Mouse (Mus musculus): ENCODE results near the gene Smpd2.
A peak's percentile ranks its signal among the peaks of the same experiment; 100 is the strongest.

Smpd2 gene

DNA sequence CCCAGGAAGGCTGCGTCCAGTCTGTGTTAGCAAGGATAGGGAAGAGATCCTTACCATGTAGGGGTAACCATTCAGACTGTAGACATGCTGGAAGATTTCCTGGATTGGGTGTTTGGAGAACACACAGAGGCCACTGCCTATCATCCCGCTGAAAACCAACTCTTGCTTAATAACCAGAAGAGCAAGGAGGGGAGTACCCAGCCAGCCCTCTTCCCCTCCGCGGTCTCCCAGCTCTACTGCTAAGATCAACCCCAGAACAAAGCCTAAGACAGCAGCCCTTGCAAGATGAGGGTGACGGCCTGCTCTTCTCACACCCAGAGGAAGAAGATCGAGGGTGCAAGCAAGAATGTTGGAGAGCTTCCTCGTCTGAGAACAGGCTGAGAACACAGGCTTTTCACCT, 1.3 kb downstream of the Smpd2 start:
- no peak for DNase-seq (ENCODE audit: low read depth, low spot score)

DNA sequence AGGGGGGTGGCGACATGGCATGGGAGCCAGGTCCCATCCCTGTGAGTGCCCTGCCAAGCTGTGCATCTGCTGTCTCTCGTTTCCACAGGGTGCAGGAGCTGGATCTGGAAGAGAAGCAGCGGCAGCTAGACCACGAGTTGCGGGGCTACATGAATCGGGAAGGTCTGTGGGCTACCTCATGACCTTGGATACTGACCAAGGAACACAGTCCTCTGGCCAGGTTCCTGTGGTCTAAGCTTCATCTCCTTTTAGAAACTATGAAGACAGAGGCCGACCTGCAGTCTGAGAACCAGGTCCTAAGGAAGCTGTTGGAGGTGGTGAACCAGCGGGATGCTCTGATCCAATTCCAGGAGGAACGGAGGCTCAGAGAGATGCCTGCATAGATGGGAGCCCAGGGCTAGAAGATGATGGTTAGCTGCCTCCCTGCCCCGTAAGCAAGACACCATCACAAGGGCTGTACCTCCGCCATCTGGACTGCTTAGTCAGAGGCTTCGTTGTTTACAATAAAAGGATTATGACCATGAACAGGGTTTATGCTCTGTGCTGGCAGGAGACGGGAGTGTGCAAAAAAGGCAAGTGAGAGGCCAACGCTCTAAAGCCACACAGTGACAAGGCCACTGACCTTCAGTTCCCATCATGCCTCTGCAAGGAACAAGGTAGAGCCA, 3.5 kb downstream of the Smpd2 start:
- no peak for DNase-seq (ENCODE audit: low read depth, low spot score)

DNA sequence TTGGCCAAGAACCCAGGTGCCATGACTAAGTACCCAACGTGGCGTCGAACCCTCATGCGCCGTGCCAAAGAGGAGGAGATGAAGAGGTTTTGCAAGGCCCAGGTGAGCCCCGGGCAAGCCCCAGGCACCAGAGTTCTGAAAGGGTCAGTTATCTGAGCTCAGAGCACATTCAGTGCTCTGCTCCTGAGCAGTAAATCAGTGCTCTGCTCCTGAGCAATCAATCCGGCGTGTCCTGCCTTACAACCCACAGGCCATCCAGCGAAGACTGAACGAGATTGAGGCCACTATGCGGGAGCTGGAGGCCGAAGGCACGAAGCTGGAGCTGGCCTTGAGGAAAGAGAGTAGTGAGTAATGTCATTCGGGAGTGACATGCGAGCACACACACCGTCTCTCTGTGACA, 4.4 kb downstream of the Smpd2 start:
- DNase-seq (ENCODE audit: low read depth, low spot score): no peak

DNA sequence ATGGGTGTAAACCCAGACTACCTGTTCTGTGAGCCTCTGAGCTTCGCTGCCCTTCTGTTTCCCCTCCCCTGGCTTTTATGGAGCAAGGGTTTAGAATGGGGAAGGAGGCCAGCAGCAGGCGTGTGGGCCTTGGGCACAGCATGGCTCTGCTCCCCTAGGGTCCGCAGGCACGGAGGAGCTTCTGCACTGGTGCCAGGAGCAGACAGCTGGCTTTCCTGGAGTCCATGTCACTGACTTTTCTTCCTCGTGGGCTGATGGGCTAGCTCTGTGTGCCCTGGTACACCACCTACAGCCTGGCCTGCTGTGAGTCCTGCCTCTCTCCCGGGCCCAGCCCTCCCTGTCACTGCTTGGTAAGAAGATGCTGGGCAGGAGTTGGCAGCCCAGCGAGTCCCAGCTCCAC, 7.7 kb downstream of the Smpd2 start:
- DNase-seq (ENCODE audit: low read depth, low spot score): no peak

DNA sequence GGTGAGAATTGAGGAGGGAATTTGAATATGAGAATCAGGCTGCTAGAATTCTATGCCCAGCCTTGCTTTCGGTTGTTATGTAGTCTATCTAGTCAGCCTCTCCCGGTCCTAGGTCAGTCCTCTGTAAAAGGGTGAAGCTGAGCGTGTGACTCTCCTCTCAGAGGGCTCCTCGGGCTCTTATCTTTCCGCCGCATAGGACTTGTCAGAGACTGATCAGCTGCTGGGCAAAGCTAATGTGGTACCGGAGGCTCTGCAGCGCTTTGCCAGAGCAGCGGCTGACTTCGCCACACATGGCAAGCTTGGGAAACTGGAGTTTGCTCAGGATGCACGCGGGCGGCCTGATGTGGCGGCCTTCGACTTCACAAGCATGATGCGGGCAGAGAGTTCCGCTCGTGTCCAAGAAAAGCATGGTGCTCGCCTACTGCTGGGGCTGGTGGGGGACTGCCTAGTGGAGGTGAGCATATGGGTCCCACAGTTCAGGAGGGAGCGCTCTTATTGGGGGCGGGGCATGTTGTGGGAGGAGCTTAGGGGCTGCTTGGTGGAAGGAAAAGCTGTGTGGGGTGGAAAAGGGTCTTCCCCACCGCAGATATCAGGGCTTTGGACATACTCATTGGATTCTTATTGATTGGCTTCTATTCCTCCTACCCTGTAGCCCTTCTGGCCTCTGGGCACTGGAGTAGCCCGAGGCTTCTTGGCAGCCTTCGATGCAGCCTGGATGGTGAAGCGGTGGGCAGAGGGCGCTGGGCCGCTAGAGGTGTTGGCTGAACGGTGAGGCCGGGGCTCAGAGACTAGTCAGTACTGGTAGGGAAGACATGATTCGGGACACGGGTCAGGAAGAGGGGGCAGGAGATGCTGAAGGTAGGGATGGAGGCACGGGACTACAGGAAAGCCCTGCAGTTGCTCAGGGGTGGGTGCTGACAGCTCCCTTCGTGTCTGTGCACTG, 9.0 kb downstream of the Smpd2 start:
- DNase-seq (ENCODE audit: low read depth, low spot score): no peak

DNA sequence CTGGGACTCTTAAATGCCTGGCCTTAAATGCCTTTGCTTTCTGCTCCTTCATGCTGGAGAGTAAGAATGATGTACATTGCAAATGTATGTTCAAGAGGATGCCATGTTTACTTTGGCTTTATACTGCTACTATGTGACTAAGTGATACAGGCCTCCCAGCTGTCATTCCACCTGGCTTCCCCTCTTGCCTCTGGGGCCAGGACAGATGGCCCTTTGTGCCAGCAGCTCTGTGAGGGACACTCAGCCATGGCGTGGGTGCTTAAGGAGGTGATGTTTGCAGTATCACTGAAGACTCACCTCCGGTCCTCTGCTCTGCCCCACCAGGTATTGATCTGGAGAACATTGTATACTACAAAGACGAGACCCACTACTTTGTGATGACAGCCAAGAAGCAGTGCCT, 10.2 kb downstream of the Smpd2 start:
- DNase-seq (ENCODE audit: low read depth, low spot score): no peak

DNA sequence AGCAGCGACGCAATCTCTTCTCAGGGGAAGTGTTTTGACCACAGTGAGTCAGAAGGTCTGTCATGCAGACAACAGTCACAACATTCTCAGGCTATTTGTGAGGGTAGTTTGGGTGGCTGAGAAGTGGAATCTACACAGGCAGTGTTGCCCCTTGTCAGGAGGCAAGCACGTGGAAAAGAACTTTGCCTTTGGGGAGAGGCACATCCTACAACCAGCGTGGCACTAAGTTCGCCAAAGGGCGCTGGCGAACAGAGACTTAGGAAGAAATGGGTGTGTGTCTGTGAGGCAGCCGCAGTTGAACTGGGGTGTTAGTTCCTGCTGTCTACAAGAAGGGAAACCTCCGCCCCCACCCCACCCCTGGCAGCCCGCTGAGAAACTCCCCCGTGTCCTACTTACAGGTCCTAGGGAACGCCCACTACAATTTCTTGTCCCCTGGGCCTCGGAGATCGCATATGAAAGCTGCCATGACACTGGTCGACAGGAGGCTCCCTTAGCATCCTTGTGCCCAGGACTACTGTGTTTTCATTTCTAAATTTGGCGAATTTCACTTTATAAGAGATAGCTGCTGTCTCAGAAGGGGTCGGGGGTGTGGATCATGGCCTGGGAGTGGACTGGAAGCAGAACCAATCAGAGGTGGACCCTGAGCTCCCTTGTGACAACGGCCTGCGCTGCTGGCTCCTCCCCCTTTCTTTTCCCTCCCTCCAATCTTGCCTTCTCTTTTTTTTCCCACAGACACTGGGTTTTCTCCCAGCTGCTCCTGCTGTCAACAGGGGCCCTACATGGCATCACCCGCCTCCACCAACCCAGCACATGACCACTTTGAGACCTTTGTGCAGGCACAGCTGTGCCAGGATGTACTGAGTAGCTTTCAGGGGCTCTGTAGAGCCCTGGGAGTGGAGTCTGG, 12.6 kb downstream of the Smpd2 start:
- peak; percentile 51 for DNase-seq (ENCODE audit: low read depth, low spot score)

DNA sequence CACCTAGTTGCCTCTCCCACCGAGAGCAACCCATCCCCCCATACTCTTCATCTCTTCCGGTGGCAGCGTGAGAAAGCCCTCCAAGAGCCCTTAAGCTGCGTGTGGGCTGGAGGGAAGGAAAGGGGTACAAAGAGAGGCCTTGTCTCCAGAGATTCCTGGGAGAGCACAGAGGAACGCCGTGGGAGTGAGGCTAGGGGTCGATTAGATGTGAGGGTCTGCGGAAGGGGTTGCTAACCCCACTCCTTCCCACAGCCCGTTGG, 13.2 kb downstream of the Smpd2 start:
- no peak for DNase-seq (ENCODE audit: low read depth, low spot score)

DNA sequence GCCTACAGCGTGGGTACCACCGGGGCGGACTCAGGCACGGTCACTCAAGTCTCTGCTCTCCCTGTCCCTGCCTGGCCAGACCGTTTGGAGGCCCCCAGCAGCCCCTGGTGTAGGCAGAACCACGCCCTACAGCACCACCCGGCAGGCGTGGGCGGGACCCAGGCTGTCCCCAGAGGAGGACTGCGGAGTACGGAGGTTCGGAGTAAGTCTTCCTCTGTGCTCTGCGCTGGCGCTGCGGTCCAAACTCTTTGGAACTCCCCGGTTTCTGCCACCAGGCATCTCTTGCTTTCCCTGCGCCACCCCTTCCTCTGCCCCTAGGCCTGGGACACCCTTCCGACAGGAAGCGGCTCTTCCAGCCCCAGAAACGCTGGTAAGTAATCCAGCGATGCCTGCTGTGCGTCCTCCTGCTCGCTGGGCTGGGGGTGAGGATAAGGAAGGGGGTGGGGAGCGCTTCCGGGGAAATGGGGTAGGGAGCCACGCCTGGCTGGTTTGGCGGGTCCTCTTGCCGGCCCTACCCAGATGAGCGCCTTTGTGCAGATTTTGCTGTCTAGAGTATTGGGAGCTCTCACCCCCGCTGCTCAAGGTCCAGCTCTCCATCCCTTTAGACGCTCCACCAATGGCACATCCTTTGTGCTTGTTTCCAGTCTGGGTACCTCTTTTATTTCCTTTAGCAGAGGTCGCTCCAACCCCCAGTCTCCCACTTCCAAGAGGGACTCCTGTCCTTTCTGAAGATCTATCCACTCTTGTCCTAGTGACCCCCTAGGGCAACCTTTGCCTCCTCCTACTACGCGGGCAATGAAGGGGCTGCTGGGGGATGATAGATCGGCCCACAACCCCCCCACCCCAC, 13.8 kb downstream of the Smpd2 start, which contains the start of gene Mical1:
Gene Mical1 (plus strand): TSS at position 144 of the 847 bp plus-strand sequence.
- DNase-seq (ENCODE audit: low read depth, low spot score): no peak

DNA sequence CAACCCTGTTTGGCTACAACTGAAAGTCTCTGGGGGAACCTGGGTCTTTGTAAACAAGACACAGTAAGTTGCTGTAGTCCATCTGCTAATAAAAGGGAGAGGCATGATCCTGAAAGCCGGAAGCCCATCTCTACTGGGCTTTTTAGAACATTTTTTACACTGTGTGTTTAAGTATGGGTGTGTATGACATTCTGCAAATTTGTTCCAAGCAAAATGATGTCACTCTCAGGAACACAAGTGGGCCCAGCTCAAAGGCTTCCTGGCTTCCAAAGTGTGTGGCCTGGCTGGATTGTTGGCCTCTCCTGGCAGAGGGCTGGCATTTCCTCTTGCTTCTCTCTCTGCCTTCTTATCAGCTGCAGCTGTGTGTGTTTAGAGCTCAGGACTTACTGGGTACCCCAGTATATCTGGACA, 15.2 kb downstream of the Smpd2 start:
- DNase-seq (ENCODE audit: low read depth, low spot score): no peak

DNA sequence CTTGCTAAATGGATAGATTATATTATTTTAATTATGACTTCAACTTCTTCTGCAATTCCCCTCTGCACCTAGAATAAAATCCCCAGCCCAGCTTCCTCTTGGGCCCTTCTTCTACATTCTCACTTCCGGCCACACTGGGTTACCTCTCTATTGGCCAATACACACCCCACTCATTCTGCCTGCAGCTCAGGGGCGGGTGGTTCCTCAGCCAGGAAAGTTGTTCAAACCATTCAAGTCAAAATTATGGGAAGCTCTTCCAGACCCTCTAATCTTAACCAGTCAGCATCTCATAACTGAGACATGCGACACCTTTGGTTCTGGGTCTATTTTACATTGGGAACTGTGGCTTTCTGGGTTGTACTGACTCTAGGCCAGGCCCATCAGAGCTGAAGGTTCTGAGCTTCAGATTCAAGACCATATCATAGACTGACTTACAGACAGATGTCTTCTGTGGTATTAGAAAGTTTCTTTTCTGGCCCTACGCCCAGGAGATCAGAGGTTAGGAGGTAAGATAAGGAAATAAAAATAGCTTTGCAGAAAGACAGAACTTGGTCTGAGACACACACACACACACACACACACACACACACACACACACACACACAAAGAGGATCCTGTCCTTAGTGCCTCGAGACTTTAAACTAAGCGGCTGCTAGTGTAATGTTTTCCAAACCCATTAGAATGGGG, 16.2 kb downstream of the Smpd2 start:
- no peak for DNase-seq (ENCODE audit: low read depth, low spot score)

DNA sequence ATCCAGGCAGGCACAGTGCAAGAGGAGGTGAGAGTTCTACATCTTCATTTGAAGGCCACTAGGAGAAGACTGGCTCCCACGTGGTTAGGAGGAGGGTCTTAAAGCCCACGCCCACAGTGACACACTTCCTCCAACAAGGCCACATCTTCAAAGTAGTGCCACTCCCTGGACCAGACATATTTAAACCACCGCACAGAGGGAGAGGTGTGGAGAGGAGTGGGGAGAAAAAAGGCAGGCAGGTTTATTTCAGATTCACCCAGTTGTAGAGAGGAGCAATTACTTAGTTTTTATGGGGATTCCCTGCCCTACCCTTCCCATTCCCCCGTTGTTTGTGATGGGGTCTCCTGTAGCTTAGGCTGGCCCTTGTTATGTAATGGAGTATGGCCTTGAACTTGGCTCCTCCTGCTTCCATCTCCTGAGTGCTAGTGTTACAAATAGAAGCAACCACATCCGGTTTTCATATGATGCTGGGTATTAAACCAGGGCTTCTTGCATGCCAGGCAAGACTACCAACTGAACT, 17.1 kb downstream of the Smpd2 start:
- no peak for DNase-seq (ENCODE audit: low read depth, low spot score)

DNA sequence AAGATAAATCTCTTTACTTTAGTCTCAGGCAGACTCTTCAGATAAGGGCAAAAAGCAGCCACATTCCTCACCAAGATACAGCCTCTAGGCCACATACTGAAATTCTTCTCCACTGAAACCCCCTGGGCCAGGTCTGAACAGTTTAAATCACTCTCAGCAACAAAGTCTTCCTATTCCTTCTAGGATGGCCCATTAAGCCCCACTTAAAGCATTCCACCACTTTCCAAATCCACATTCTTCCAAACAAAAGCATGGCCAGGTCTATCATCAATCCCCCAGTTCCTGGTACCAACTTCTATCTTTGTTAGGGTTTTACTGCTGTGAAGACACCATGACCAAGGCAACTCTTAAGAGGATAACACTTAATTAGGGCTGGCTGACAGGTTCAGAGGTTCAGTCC, 17.6 kb downstream of the Smpd2 start:
- DNase-seq (ENCODE audit: low read depth, low spot score): no peak

DNA sequence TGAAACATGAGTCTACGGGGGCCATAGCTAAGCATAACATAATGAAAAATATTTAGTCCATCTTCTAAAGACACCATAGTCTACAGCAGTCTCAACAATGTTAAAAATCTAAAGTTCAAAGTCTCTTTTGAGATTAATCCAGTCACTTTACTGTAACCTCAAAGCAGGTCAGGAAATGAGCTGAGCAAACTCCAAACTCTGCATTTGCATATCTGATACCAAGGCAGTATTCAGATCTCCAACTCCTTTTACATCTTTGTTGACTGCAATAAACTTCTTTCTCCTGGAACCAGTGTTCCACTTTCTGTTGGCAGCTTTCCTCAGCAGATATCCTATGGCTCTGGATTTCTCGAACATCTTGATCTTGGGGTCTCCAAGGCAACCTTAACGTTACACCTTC, 19.5 kb downstream of the Smpd2 start:
- no peak for DNase-seq (ENCODE audit: low read depth, low spot score)

DNA sequence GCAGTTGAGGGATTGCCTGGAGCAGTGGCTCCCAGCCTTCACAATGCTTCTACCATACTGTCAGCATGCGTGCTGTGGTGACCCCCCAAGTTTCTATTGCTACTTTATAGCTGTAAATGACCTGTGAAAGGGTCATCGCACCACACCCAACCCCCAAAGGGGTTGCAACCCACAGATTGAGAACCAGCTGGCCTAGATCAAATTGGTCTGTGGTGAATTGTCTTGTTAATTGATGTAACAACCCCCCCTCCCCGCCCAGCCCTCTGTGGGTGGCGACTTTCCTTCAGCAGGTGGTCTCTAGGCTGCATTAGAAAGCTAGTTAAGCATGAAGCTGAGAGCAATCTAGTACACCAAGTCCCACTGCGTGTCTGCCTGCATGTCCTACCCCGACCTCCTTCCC, 22.8 kb downstream of the Smpd2 start:
- DNase-seq (ENCODE audit: low read depth, low spot score): no peak

DNA sequence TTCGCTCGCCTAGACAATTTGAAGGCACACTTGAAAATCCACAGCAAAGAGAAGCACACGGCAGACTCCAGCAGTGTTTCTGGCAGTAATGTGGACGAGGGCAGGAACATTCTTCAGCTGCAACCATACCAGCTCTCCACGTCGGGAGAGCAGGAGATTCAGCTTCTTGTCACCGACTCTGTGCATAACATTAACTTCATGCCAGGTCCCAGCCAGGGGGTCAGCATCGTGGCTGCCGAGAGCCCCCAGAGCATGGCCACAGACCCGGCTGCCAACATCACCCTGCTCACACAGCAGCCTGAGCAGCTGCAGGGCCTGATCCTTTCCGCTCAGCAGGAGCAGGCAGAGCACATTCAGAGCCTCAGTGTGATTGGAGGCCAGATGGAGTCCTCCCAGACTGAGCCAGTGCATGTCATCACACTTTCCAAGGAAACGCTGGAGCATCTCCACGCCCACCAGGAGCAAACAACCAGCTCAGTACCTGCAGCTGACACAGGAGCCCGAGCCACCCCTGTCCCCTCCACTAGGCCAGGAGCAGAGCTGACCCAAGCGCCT, 25.7 kb downstream of the Smpd2 start:
- DNase-seq (ENCODE audit: low read depth, low spot score): no peak

DNA sequence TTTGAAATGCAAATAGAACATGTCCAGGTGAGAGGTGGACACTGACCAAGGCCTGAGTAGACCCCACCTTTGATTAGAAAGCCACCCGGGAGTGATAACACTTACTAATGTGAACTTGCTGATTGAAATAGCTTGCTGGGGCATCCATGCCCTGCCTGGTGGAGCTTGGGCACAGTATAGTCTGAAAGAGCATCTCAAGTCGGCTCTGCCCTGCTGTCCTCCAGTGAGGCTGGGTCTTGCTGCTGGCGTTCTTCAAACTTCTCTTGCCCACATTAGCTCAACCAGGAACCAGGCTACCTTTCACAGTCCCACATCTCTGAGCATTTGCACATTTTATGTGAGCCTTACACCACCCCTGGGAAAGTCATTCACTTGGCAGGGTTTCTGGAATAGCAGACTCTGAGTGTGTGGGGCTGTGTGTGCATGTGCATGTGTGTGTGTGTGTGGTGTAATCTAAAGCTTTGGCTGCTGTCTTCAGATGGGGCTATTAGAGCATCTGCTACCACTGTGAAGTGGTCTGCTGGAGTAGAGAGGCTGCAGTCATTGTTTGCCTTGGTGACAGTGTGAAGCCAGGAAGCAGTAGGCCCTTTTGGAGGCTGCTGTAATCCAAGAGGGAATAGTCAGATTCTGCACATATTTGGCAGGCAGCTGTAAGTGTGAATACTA, 29.0 kb downstream of the Smpd2 start:
- no peak for DNase-seq (ENCODE audit: low read depth, low spot score)

DNA sequence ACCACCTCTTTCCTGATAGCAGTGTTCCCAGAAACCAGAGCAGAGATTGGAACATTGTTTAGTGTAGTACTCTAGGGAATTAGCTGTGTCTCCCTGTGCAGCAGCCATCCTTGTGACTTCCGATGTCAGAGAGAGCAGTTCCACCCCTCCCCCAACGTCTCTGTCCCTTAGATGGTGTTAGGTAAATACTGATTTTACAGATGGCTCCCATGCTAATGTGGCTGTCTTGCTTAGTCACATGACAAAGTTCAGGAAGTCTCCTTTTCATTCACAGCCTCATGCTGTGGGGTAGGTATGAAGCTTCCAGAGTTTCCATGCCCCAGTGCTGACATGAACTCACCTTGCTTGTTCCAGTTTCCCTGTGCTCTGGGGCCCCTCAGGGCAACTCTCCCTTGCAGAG, 29.7 kb downstream of the Smpd2 start:
- DNase-seq (ENCODE audit: low read depth, low spot score): no peak

DNA sequence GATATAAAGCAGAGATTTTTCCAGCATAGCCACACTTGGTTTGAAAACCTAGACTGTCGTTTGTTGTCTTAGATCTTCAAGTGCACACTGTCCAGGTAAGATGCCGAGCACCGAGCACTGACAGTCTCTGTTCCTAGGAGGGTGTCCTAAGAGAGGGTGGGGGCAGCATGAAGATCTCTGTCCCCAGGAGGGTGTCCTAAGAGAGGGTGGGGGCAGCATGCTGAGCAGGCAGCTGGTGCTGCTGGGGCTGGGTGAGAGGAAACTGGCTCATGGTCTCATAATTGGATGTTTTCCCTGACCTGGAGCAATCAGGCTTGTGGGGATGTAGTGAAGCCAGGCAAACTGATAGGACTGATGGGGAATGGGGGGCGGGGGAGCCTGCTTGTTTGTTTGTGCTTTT, 30.2 kb downstream of the Smpd2 start:
- DNase-seq (ENCODE audit: low read depth, low spot score): no peak

DNA sequence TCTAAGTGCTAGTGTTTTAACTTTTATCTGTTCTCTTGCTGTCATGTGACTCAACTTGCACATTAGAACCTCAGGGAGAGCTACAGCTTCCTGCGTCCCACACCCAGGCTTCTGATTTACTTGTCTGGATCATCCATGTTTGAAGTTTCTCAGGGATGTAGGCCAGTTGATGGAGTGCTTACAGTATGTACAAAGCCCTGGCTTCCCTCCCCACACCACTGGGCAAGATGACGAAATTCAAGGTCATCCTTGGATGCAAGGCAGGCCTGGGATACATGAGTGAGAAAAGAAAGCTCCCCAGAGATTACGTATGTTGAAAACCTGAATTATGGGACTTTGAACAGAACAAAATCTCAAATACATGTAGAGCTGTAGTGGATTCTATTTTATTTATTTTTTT, 37.4 kb downstream of the Smpd2 start:
- no peak for DNase-seq (ENCODE audit: low read depth, low spot score)

All from embryo, embryonic 11.5 days (tissue).